Mouse (Mus musculus): Measurements from ENCODE around the gene Bbox1.

- TF ChIP-seq CTCF (IDR thresholded peaks at IDR 0.05; ENCODE audit: low read depth) (no peak), EP300 (IDR thresholded peaks at IDR 0.05; ENCODE audit: low read depth) (no peak)
Observed at GRCm38 (mm10) chr2:110287959-110288358, 26.4 kb downstream of the Bbox1 start.
